Mouse (Mus musculus) myocyte (in vitro differentiated cells): ENCODE data around the gene Slc13a3. TPM values are rescaled to one million over a fixed set of nuclear protein-coding genes. Genes with fewer than 3 reads are reported as not detected.

ENCODE experiments used
- H3K27me3 ChIP-seq: one replicate; pipeline ENCODE4 v1.6.1; 2011; ENCODE audit not compliant: control insufficient read depth, insufficient read depth, insufficient read length
- H3K36me3 ChIP-seq: one replicate; pipeline ENCODE4 v1.6.1; 2011; ENCODE audit not compliant: control insufficient read depth, insufficient read depth
- H3K4me2 ChIP-seq: one replicate; pipeline ENCODE4 v1.6.1; 2011; ENCODE audit warnings: low read depth, control low read depth
- H3K4me3 ChIP-seq: one replicate; pipeline ENCODE4 v1.5.1; 2011; ENCODE audit warnings: mild to moderate bottlenecking, control low read depth, moderate library complexity
- H3K79me2 ChIP-seq: one replicate; pipeline ENCODE4 v1.6.1; 2011; ENCODE audit not compliant: control insufficient read depth, insufficient read depth
- H3ac ChIP-seq: one replicate; pipeline ENCODE4 v1.6.1; 2011; ENCODE audit not compliant: control insufficient read depth, insufficient read length
- CEBPB ChIP-seq: IDR thresholded peaks from 2 replicates; pipeline ENCODE4 v1.6.1; 2011; ENCODE audit warnings: mild to moderate bottlenecking, moderate library complexity; ENCODE audit not compliant: poor library complexity, insufficient read depth, severe bottlenecking
- E2F4 ChIP-seq: IDR thresholded peaks from one replicate; pipeline ENCODE4 v1.6.1; 2011; ENCODE audit warnings: mild to moderate bottlenecking, control low read depth, moderate library complexity; ENCODE audit not compliant: insufficient read depth
- MAX ChIP-seq: IDR thresholded peaks from one replicate; pipeline ENCODE4 v1.6.1; 2011; ENCODE audit warnings: low read depth, mild to moderate bottlenecking, control low read depth
- MYOG ChIP-seq, 3 experiments: IDR thresholded peaks; one replicate each; pipeline ENCODE4 v1.6.1; 2011; ENCODE audit warnings: control low read depth in 2 of 3, low read depth in 2 of 3, mild to moderate bottlenecking in 2 of 3; ENCODE audit not compliant: insufficient read length in 2 of 3, control insufficient read depth in 1 of 3, insufficient read depth in 1 of 3
- POLR2A ChIP-seq: IDR thresholded peaks from one replicate; pipeline ENCODE4 v1.6.1; 2011; ENCODE audit warnings: low read depth, mild to moderate bottlenecking, control low read depth, moderate library complexity; ENCODE audit not compliant: insufficient read length
- POLR2AphosphoS2 ChIP-seq: IDR thresholded peaks from one replicate; pipeline ENCODE4 v1.6.1; 2011; ENCODE audit warnings: low read depth, control low read depth; ENCODE audit not compliant: insufficient read length
- REST ChIP-seq: IDR thresholded peaks from one replicate; pipeline ENCODE4 v1.6.1; 2011; ENCODE audit warnings: mild to moderate bottlenecking, control low read depth, moderate library complexity; ENCODE audit not compliant: insufficient read depth, insufficient read length
- SRF ChIP-seq: IDR thresholded peaks from one replicate; pipeline ENCODE4 v1.6.1; 2011; ENCODE audit warnings: low read depth; ENCODE audit not compliant: control insufficient read depth, insufficient read length
- TCF12 ChIP-seq: IDR thresholded peaks from one replicate; pipeline ENCODE4 v1.6.1; 2011; ENCODE audit warnings: mild to moderate bottlenecking, control low read depth; ENCODE audit not compliant: poor library complexity, insufficient read depth, severe bottlenecking
- TCF3 ChIP-seq: IDR thresholded peaks from one replicate; pipeline ENCODE4 v1.6.1; 2011; ENCODE audit warnings: low read depth, control low read depth; ENCODE audit not compliant: insufficient read length
- polyA plus RNA-seq: library from polyadenylated mRNA; unstranded; fragments of >200 nt; fragmentation: generic; extraction: Trizol; gene quantifications from one replicate; pipeline ENCODE4 v1.2.1, GENCODE M21; 2012; ENCODE audit warnings: missing spikeins

Slc13a3 gene
- polyA plus RNA-seq, 1 experiment, result 0.04 TPM

- no peak overlapping the region for H3ac ChIP-seq
- H3K4me3 ChIP-seq, result no peak overlapping the region
- H3K36me3 ChIP-seq, result no peaks in the 10 kb centered on the region
- no peaks in the 10 kb centered on the region for H3K79me2 ChIP-seq
- peaks cover 68% of the 10 kb centered on the region for H3K27me3 ChIP-seq
- no peak overlapping the region for H3K4me2 ChIP-seq
- TF ChIP-seq POLR2A (no peak), TCF12 (no peak), POLR2AphosphoS2 (no peak)
Observed at GRCm38 (mm10) chr2:165459663-165460062, 13.4 kb downstream of the Slc13a3 start.

GRCm38 (mm10) chr2:165458189-165458588, 14.8 kb downstream of the Slc13a3 start:
- Histone ChIP-seq H3ac (no peak overlapping the region), H3K36me3 (no peaks in the 10 kb centered on the region), H3K79me2 (no peaks in the 10 kb centered on the region), H3K4me3 (no peak overlapping the region), H3K27me3 (peaks cover 75% of the 10 kb centered on the region), H3K4me2 (no peak overlapping the region)
- no peak for TF ChIP-seq MAX
- TF ChIP-seq E2F4, result no peak
- no peak for TF ChIP-seq REST
- TF ChIP-seq POLR2A, result no peak

- no peak overlapping the region for H3K4me2 ChIP-seq
- H3K36me3 ChIP-seq, result no peaks in the 10 kb centered on the region
- H3K27me3 ChIP-seq, result peaks cover 72% of the 10 kb centered on the region
- no peak overlapping the region for H3K4me3 ChIP-seq
- no peak overlapping the region for H3ac ChIP-seq
- TF ChIP-seq CEBPB (no peak), TCF12 (no peak), MYOG (IDR thresholded peaks at IDR 0.05; ENCODE audit: control insufficient read depth in 1 of 3, insufficient read depth in 1 of 3, insufficient read length in 2 of 3, low read depth in 2 of 3) (no peak), MAX (no peak), REST (peak; percentile 77), E2F4 (no peak)
- no peaks in the 10 kb centered on the region for H3K79me2 ChIP-seq
Observed at GRCm38 (mm10) chr2:165456710-165457109, 16.3 kb downstream of the Slc13a3 start.

GRCm38 (mm10) chr2:165452730-165453693, 20.0 kb downstream of the Slc13a3 start:
- no peak overlapping the region for H3ac ChIP-seq
- H3K27me3 ChIP-seq, result peaks cover 54% of the 10 kb centered on the region
- no peak overlapping the region for H3K4me3 ChIP-seq
- TF ChIP-seq MYOG (IDR thresholded peaks at IDR 0.05; ENCODE audit: control insufficient read depth in 1 of 3, insufficient read depth in 1 of 3, insufficient read length in 2 of 3, low read depth in 2 of 3) (no peak), POLR2A (no peak), POLR2AphosphoS2 (no peak)
- H3K79me2 ChIP-seq, result no peaks in the 10 kb centered on the region
- no peak overlapping the region for H3K4me2 ChIP-seq
- H3K36me3 ChIP-seq, result no peaks in the 10 kb centered on the region

GRCm38 (mm10) chr2:165448475-165448874, 24.6 kb downstream of the Slc13a3 start:
- Histone ChIP-seq H3ac (no peak overlapping the region), H3K36me3 (no peaks in the 10 kb centered on the region), H3K27me3 (peaks cover 24% of the 10 kb centered on the region), H3K4me3 (no peak overlapping the region), H3K79me2 (no peaks in the 10 kb centered on the region), H3K4me2 (no peak overlapping the region)
- TF ChIP-seq TCF12 (no peak), POLR2AphosphoS2 (no peak), REST (no peak), MAX (no peak)

GRCm38 (mm10) chr2:165444861-165445260, 28.2 kb downstream of the Slc13a3 start:
- Histone ChIP-seq H3K4me2 (no peak overlapping the region), H3K79me2 (no peaks in the 10 kb centered on the region), H3K36me3 (no peaks in the 10 kb centered on the region), H3K27me3 (peaks cover 39% of the 10 kb centered on the region), H3K4me3 (no peak overlapping the region), H3ac (no peak overlapping the region)
- TF ChIP-seq MYOG (IDR thresholded peaks at IDR 0.05; ENCODE audit: control insufficient read depth in 1 of 3, insufficient read depth in 1 of 3, insufficient read length in 2 of 3, low read depth in 2 of 3) (no peak), POLR2A (no peak), SRF (no peak), TCF3 (no peak)
